In the genomic region with DNA sequence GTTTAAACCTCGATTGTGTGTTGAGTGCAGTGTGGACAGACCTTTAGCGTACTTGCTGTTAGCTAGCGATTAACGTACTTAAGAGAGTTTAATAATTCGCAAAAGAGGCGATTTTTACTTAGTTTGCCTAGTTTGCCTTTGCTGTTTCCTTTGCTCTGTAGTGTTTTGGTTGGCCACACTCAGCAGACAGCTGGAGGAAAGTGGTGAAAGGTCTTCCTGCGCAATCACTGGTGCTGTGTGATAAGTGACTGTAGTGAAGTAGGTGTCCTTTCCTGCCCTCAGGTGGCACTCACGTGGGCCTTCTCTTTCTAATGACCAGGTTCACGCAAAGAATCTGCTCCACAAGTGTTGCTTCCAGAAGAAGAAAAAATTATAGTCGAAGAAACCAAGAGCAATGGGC, we compare ENCODE assay signal across 16 mouse cellular contexts. TPM values are rescaled to one million over a fixed set of nuclear protein-coding genes. Genes with fewer than 3 reads are reported as not detected.
A peak's percentile ranks its signal among the peaks of the same experiment; 100 is the strongest.
DNase-seq lines count a peak whose midpoint lies in the region; ATAC-seq and TF ChIP-seq lines count a peak whose summit lies in the region.
"Had no signal": no experiment of that assay in that cellular context is flagged by ENCODE, and none has a peak within 500 bp of the region (broad histone marks: within the 10 kb centered on the region; RNA-seq: fewer than 3 reads in every experiment).

No protein-coding gene starts in this region.

- no peaks in the 10 kb centered on the region for H3K9me3 ChIP-seq in forebrain, embryonic 12.5 days
- H3K9me3 ChIP-seq in forebrain, embryonic 10.5 days = no peaks in the 10 kb centered on the region
- no peaks in the 10 kb centered on the region for H3K9me3 ChIP-seq in MEL (replicated peaks; ENCODE audit: insufficient read depth, low read length)
- H3K9me3 ChIP-seq in liver, postnatal 0 days (ENCODE audit: low read length) = no peaks in the 10 kb centered on the region

- H3K79me2 ChIP-seq in MEL (ENCODE audit: control insufficient read depth, insufficient read depth, low read length, poor library complexity) = no peaks in the 10 kb centered on the region

- no peak for ATAC-seq in forebrain, embryonic 12.5 days (ENCODE audit: low FRiP score)
- ATAC-seq in liver, postnatal 0 days = peak; percentile 75
- ATAC-seq: Patski had no signal

- peaks cover 20% of the 10 kb centered on the region for H3K4me1 ChIP-seq in forebrain, embryonic 12.5 days
- 0 out of 2 replicates have a peak, but pooled peaks cover 3% of the 10 kb centered on the region for H3K4me1 ChIP-seq in forebrain, embryonic 10.5 days
- H3K4me1 ChIP-seq in MEL (ENCODE audit: control insufficient read depth in 1 of 2, insufficient read depth in 2 of 2, low read length in 2 of 2) = peaks cover 0 to 8% of the 10 kb centered on the region in 2 experiments; a peak in 1 of 4 replicates
- H3K4me1 ChIP-seq in liver, postnatal 0 days (ENCODE audit: insufficient read depth) = peaks cover 5% of the 10 kb centered on the region; the same call in 1 of the 2 replicates

- H3K27ac ChIP-seq in forebrain, embryonic 12.5 days = peak overlapping the region; percentile 64
- no peak overlapping the region for H3K27ac ChIP-seq in forebrain, embryonic 10.5 days
- no peak overlapping the region for H3K27ac ChIP-seq in MEL (ENCODE audit: control insufficient read depth, low read depth, low read length)
- H3K27ac ChIP-seq in liver, postnatal 0 days (ENCODE audit: low read depth) = 0 out of 2 replicates have a peak overlapping the region, but pooled peaks have one; percentile 30

- H3K4me3 ChIP-seq in forebrain, embryonic 12.5 days (replicated peaks) = no peak overlapping the region
- no peak overlapping the region for H3K4me3 ChIP-seq in forebrain, embryonic 10.5 days
- no peak overlapping the region for H3K4me3 ChIP-seq in MEL (ENCODE audit: control insufficient read depth in 1 of 2, insufficient read depth in 1 of 2, low read depth in 2 of 2, low read length in 2 of 2)
- H3K4me3 ChIP-seq in liver, postnatal 0 days (ENCODE audit: low read depth, low read length) = no peak overlapping the region

- H3K36me3 ChIP-seq in forebrain, embryonic 12.5 days (replicated peaks) = peaks cover 71% of the 10 kb centered on the region
- H3K36me3 ChIP-seq in forebrain, embryonic 10.5 days (replicated peaks) = peaks cover 98% of the 10 kb centered on the region
- peaks cover 0 to 2% of the 10 kb centered on the region in 2 experiments; a peak in 2 of 4 replicates for H3K36me3 ChIP-seq in MEL (ENCODE audit: control insufficient read depth in 1 of 2, insufficient read depth in 2 of 2, low read length in 2 of 2)
- H3K36me3 ChIP-seq in liver, postnatal 0 days (replicated peaks; ENCODE audit: insufficient read depth, low read length) = peaks cover 42% of the 10 kb centered on the region

- 88% methylated on average over 10 of the region's 10 CpGs for WGBS in forebrain, embryonic 12.5 days
- WGBS in forebrain, embryonic 10.5 days = 95% methylated on average over 10 of the region's 10 CpGs
- WGBS in liver, postnatal 0 days (ENCODE audit: insufficient replicate concordance) = 56% methylated on average over 10 of the region's 10 CpGs

- no peak for TF ChIP-seq CTCF in MEL (IDR thresholded peaks at IDR 0.05 in 2 of 3, conservative IDR thresholded peaks at IDR 0.05 in 1 of 3; ENCODE audit: control insufficient read depth in 1 of 3, insufficient read depth in 1 of 3, low read depth in 2 of 3, low read length in 3 of 3, poor library complexity in 1 of 3, severe bottlenecking in 1 of 3)
- no peak for TF ChIP-seq CTCF in liver, postnatal 0 days (IDR thresholded peaks at IDR 0.05; ENCODE audit: low read depth)

- H3K27me3 ChIP-seq in forebrain, embryonic 12.5 days = no peaks in the 10 kb centered on the region
- H3K27me3 ChIP-seq in forebrain, embryonic 10.5 days (ENCODE audit: poor library complexity, severe bottlenecking) = no peaks in the 10 kb centered on the region
- H3K27me3 ChIP-seq in MEL (ENCODE audit: control insufficient read depth in 1 of 2, insufficient read depth in 2 of 2, low read length in 2 of 2) = no peaks in the 10 kb centered on the region
- no peaks in the 10 kb centered on the region for H3K27me3 ChIP-seq in liver, postnatal 0 days (ENCODE audit: insufficient read depth, low read length)
- H3K27me3 ChIP-seq: Patski had no signal

- no peak overlapping the region for H3K4me2 ChIP-seq in forebrain, embryonic 12.5 days
- H3K4me2 ChIP-seq in liver, postnatal 0 days (ENCODE audit: low read depth, low read length) = no peak overlapping the region

- DNase-seq in forebrain, embryonic 10.5 days (ENCODE audit: extremely low spot score, low spot score) = no peak
- peak; percentile 47 for DNase-seq in kidney, adult 9 months
- no peak for DNase-seq in kidney, postnatal 4 days
- DNase-seq in MEL (ENCODE audit: low read depth, low spot score) = peak; percentile 13
- no peak for DNase-seq in liver, postnatal 0 days
- DNase-seq in adrenal gland, postnatal 14 days = no peak
- no peak for DNase-seq in layer of hippocampus, adult 9-10 months (ENCODE audit: low spot score)
- DNase-seq: cerebellum, postnatal 36 days; layer of hippocampus, adult 9-11 months; right cerebral cortex, adult 18-20 months; thymus, postnatal 36 days had no signal

- no peak for TF ChIP-seq EP300 in MEL (IDR thresholded peaks at IDR 0.05; ENCODE audit: low read depth in 1 of 2, low read length in 2 of 2)
- TF ChIP-seq EP300 in liver, postnatal 0 days (IDR thresholded peaks at IDR 0.05; ENCODE audit: low read depth) = no peak

- no peak for TF ChIP-seq POLR2A in MEL (IDR thresholded peaks at IDR 0.05; ENCODE audit: control insufficient read depth in 1 of 2, insufficient read depth in 1 of 2, low read depth in 1 of 2, low read length in 2 of 2, poor library complexity in 1 of 2)

- TF ChIP-seq RAD21 in MEL (IDR thresholded peaks at IDR 0.05; ENCODE audit: low read depth, low read length) = no peak

- H3K9ac ChIP-seq in forebrain, embryonic 12.5 days = no peak overlapping the region
- H3K9ac ChIP-seq in MEL (ENCODE audit: control insufficient read depth, low read depth, low read length, poor library complexity, severe bottlenecking) = no peak overlapping the region
- H3K9ac ChIP-seq in liver, postnatal 0 days (replicated peaks) = no peak overlapping the region

TF ChIP-seq in MEL, 35 proteins besides CTCF, POLR2A, EP300 and RAD21:
- TF ChIP-seq NRF1 (IDR thresholded peaks at IDR 0.05; ENCODE audit: insufficient read depth, low read depth, low read length, poor library complexity, severe bottlenecking) (no peak), CHD1 (IDR thresholded peaks at IDR 0.05; ENCODE audit: low read depth, low read length) (no peak), ZMIZ1 (IDR thresholded peaks at IDR 0.05; ENCODE audit: low read depth, low read length) (no peak), HCFC1 (IDR thresholded peaks at IDR 0.05; ENCODE audit: low read depth, low read length) (no peak), CHD2 (IDR thresholded peaks at IDR 0.05; ENCODE audit: low read length) (no peak), ZKSCAN1 (IDR thresholded peaks at IDR 0.05; ENCODE audit: low read depth, low read length) (no peak), RCOR1 (IDR thresholded peaks at IDR 0.05; ENCODE audit: low read depth, low read length) (no peak), MXI1 (IDR thresholded peaks at IDR 0.05; ENCODE audit: low read depth, low read length) (no peak), ETS1 (IDR thresholded peaks at IDR 0.05; ENCODE audit: low read depth, low read length) (no peak), USF1 (IDR thresholded peaks at IDR 0.05; ENCODE audit: low read depth, low read length) (no peak), SIN3A (IDR thresholded peaks at IDR 0.05; ENCODE audit: low read length) (no peak), POLR2AphosphoS5 (IDR thresholded peaks at IDR 0.05; ENCODE audit: borderline replicate concordance, low read depth, low read length) (no peak), GABPA (IDR thresholded peaks at IDR 0.05; ENCODE audit: low read depth, low read length) (no peak), JUND (IDR thresholded peaks at IDR 0.05; ENCODE audit: low read depth, low read length) (no peak), GATA1 (IDR thresholded peaks at IDR 0.05; ENCODE audit: low read depth, low read length) (no peak)

RNA-seq across cellular contexts. Expression of a gene that starts 9.1 kb away (rescaled TPM):
- 0.26 TPM in 1 of 2 replicates, not detected in the other for polyA plus RNA-seq in forebrain, embryonic 12.5 days (2016; fragmentation: Nextera tagmentation; extraction: Ambion mirVana)
- not detected in 2 replicates for polyA plus RNA-seq in forebrain, embryonic 10.5 days (2016; fragmentation: Nextera tagmentation; extraction: Ambion mirVana)
- total RNA-seq in MEL (2012; rRNA removed) = not detected in 2 replicates
- not detected for polyA plus RNA-seq in MEL (2012; ENCODE audit: insufficient read depth in 1 of 2, insufficient read length in 2 of 2, low read depth in 1 of 2, low replicate concordance in 2 of 2, missing spikeins in 1 of 2)
- not detected in 2 replicates for polyA plus RNA-seq in liver, postnatal 0 days (2015; fragmentation: Nextera tagmentation; extraction: Ambion mirVana)
- not detected in 2 replicates for total RNA-seq in adrenal gland, postnatal 14 days (2021)
- total RNA-seq: megakaryocyte, adult 5-6 weeks had no signal
- polyA plus RNA-seq: embryonic facial prominence, embryonic 11.5 days; heart, embryonic 14.5 days; Patski had no signal

Comparison
In these comparisons a context has a peak if more than half of its experiments do, and no peak if none do; other contexts are left out.
1. H3K27ac ChIP-seq: peak in forebrain, embryonic 12.5 days (single experiment) and liver, postnatal 0 days (single experiment); none in forebrain, embryonic 10.5 days (single experiment) and MEL (single experiment).
2. DNase-seq: peak in kidney, adult 9 months (single experiment) and MEL (single experiment); none in forebrain, embryonic 10.5 days (single experiment), kidney, postnatal 4 days (0 of 2), liver, postnatal 0 days (single experiment), adrenal gland, postnatal 14 days (single experiment) and layer of hippocampus, adult 9-10 months (single experiment).